Mouse (Mus musculus): ENCODE data around the gene Fam71e1. TPM values are rescaled to one million over a fixed set of nuclear protein-coding genes. Genes with fewer than 3 reads are reported as not detected.

The Fam71e1 gene
- polyA plus RNA-seq, 1 experiment from 2014 or later, result 4.1 TPM

GRCm38 (mm10) chr7:44548497-44549087, 52.2 kb downstream of the Fam71e1 start, which contains the start of gene Pold1:
TSS of gene Pold1 (minus strand) at chr7:44548849.
- Histone ChIP-seq H3K4me1 (ENCODE audit: insufficient read depth) (peaks cover 16% of the 10 kb centered on the region), H3K4me3 (ENCODE audit: low read depth, low read length) (peak within 1 kb of the TSS; percentile 62), H3K9me3 (ENCODE audit: low read length) (no peaks in the 10 kb centered on the region), H3K27me3 (ENCODE audit: insufficient read depth, low read length) (no peaks in the 10 kb centered on the region), H3K27ac (ENCODE audit: low read depth) (peak within 1 kb of the TSS; percentile 77), H3K4me2 (ENCODE audit: low read depth, low read length) (peak within 1 kb of the TSS; percentile 97), H3K9ac (replicated peaks) (peak within 1 kb of the TSS; percentile 65), H3K36me3 (replicated peaks; ENCODE audit: insufficient read depth, low read length) (peaks cover 32% of the 10 kb centered on the region)
- DNase-seq (peak; percentile 100), ATAC-seq (peak; percentile 93)
- WGBS (ENCODE audit: insufficient replicate concordance), result under 1% methylated on average over 40 of the region's 43 CpGs
- peak; percentile 99 for TF ChIP-seq CTCF (IDR thresholded peaks at IDR 0.05; ENCODE audit: low read depth)
- TF ChIP-seq EP300 (IDR thresholded peaks at IDR 0.05; ENCODE audit: low read depth), result peak; percentile 27

- H3K9me3 ChIP-seq (ENCODE audit: low read length), result no peaks in the 10 kb centered on the region
- H3K4me1 ChIP-seq (ENCODE audit: insufficient read depth), result peaks cover 23% of the 10 kb centered on the region
- no peak overlapping the region for H3K27ac ChIP-seq (ENCODE audit: low read depth)
- no peak for DNase-seq
- H3K9ac ChIP-seq (replicated peaks), result no peak overlapping the region
- H3K4me3 ChIP-seq (ENCODE audit: low read depth, low read length), result no peak overlapping the region
- no peak for ATAC-seq
- TF ChIP-seq CTCF (IDR thresholded peaks at IDR 0.05; ENCODE audit: low read depth) (no peak), EP300 (IDR thresholded peaks at IDR 0.05; ENCODE audit: low read depth) (no peak)
- 92% methylated on average over 23 of the region's 23 CpGs for WGBS (ENCODE audit: insufficient replicate concordance)
- H3K36me3 ChIP-seq (replicated peaks; ENCODE audit: insufficient read depth, low read length), result peaks cover 32% of the 10 kb centered on the region
- no peaks in the 10 kb centered on the region for H3K27me3 ChIP-seq (ENCODE audit: insufficient read depth, low read length)
- H3K4me2 ChIP-seq (ENCODE audit: low read depth, low read length), result no peak overlapping the region
Observed at GRCm38 (mm10) chr7:44549621-44550408, 53.4 kb downstream of the Fam71e1 start.

DNA sequence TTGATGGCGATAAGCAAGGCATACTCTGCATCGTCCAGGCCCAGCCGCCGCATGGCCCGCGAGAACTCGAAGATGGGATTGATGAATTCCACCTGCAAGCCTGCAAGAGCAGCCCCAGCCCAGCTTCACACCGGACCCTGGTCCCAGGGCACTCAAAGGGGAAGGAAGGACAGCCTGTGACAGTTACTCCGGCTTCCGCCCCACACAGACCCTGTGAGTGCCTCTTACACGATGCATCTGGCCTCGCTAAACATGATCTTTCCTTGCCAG, 54.0 kb downstream of the Fam71e1 start:
- DNase-seq, result no peak
- H3K36me3 ChIP-seq (replicated peaks; ENCODE audit: insufficient read depth, low read length), result peaks cover 32% of the 10 kb centered on the region
- no peak for ATAC-seq
- H3K4me3 ChIP-seq (ENCODE audit: low read depth, low read length), result no peak overlapping the region
- H3K4me2 ChIP-seq (ENCODE audit: low read depth, low read length), result no peak overlapping the region
- no peaks in the 10 kb centered on the region for H3K27me3 ChIP-seq (ENCODE audit: insufficient read depth, low read length)
- H3K27ac ChIP-seq (ENCODE audit: low read depth), result no peak overlapping the region
- TF ChIP-seq EP300 (IDR thresholded peaks at IDR 0.05; ENCODE audit: low read depth) (no peak), CTCF (IDR thresholded peaks at IDR 0.05; ENCODE audit: low read depth) (no peak)
- H3K4me1 ChIP-seq (ENCODE audit: insufficient read depth), result peaks cover 23% of the 10 kb centered on the region
- no peak overlapping the region for H3K9ac ChIP-seq (replicated peaks)
- no peaks in the 10 kb centered on the region for H3K9me3 ChIP-seq (ENCODE audit: low read length)
- WGBS (ENCODE audit: insufficient replicate concordance), result 92% methylated on average over 12 of the region's 12 CpGs

Small RNAs within 50 kb of the gene (microRNA-seq; reads per million reads assigned to microRNA genes)
- gene Mir7052 (2.4 reads per million), gene Mir7053 (not detected)

Other genes starting within 250 kb of the Fam71e1 start
- 0.51 and 0.54 TPM in 2 replicates for gene 1700028J19Rik, start 249.9 kb upstream of the Fam71e1 start, polyA plus RNA-seq (2015; fragmentation: Nextera tagmentation; extraction: Ambion mirVana)
- gene 2410002F23Rik, start 249.9 kb upstream of the Fam71e1 start, polyA plus RNA-seq (2015; fragmentation: Nextera tagmentation; extraction: Ambion mirVana), result 18.8 and 20.6 TPM in 2 replicates
- gene Acp4, start 239.2 kb upstream of the Fam71e1 start, polyA plus RNA-seq (2015; fragmentation: Nextera tagmentation; extraction: Ambion mirVana), result not detected in 2 replicates
- not detected in 2 replicates for gene Gm15517, start 235.1 kb upstream of the Fam71e1 start, polyA plus RNA-seq (2015; fragmentation: Nextera tagmentation; extraction: Ambion mirVana)
- gene Clec11a, start 189.7 kb upstream of the Fam71e1 start, polyA plus RNA-seq (2015; fragmentation: Nextera tagmentation; extraction: Ambion mirVana), result 1.6 and 1.8 TPM in 2 replicates
- gene Shank1, start 186.3 kb upstream of the Fam71e1 start, polyA plus RNA-seq (2015; fragmentation: Nextera tagmentation; extraction: Ambion mirVana), result not detected in 2 replicates
- gene Syt3, start 112.5 kb upstream of the Fam71e1 start, polyA plus RNA-seq (2015; fragmentation: Nextera tagmentation; extraction: Ambion mirVana), result 0.04 TPM in 1 of 2 replicates, not detected in the other
- 0.15 and 0.18 TPM in 2 replicates for gene 1700008O03Rik, start 110.8 kb upstream of the Fam71e1 start, polyA plus RNA-seq (2015; fragmentation: Nextera tagmentation; extraction: Ambion mirVana)
- gene Lrrc4b, start 67.6 kb upstream of the Fam71e1 start, polyA plus RNA-seq (2015; fragmentation: Nextera tagmentation; extraction: Ambion mirVana), result not detected in 2 replicates
- 38.9 and 44.3 TPM in 2 replicates for gene Aspdh, start 31.2 kb upstream of the Fam71e1 start, polyA plus RNA-seq (2015; fragmentation: Nextera tagmentation; extraction: Ambion mirVana)
- 59.7 and 63.1 TPM in 2 replicates for gene Josd2, start 28.6 kb upstream of the Fam71e1 start, polyA plus RNA-seq (2015; fragmentation: Nextera tagmentation; extraction: Ambion mirVana)
- gene Emc10, start 52 bp upstream of the Fam71e1 start, polyA plus RNA-seq (2015; fragmentation: Nextera tagmentation; extraction: Ambion mirVana), result 32.4 and 35.9 TPM in 2 replicates
- gene Mybpc2, start 28.1 kb downstream of the Fam71e1 start, polyA plus RNA-seq (2015; fragmentation: Nextera tagmentation; extraction: Ambion mirVana), result 0.35 and 2.7 TPM in 2 replicates
- 9.5 and 10.1 TPM in 2 replicates for gene Spib, start 35.5 kb downstream of the Fam71e1 start, polyA plus RNA-seq (2015; fragmentation: Nextera tagmentation; extraction: Ambion mirVana)
- gene Pold1, start 52.3 kb downstream of the Fam71e1 start, polyA plus RNA-seq (2015; fragmentation: Nextera tagmentation; extraction: Ambion mirVana), result 18.9 and 25.1 TPM in 2 replicates
- 33.6 and 33.9 TPM in 2 replicates for gene Nr1h2, start 57.4 kb downstream of the Fam71e1 start, polyA plus RNA-seq (2015; fragmentation: Nextera tagmentation; extraction: Ambion mirVana)
- 17.0 and 17.8 TPM in 2 replicates for gene Napsa, start 75.8 kb downstream of the Fam71e1 start, polyA plus RNA-seq (2015; fragmentation: Nextera tagmentation; extraction: Ambion mirVana)
- gene Kcnc3, start 94.1 kb downstream of the Fam71e1 start, polyA plus RNA-seq (2015; fragmentation: Nextera tagmentation; extraction: Ambion mirVana), result 0.13 and 0.20 TPM in 2 replicates
- 1.5 and 2.1 TPM in 2 replicates for gene Myh14, start 174.3 kb downstream of the Fam71e1 start, polyA plus RNA-seq (2015; fragmentation: Nextera tagmentation; extraction: Ambion mirVana)
- not detected in 2 replicates for gene Izumo2, start 212.2 kb downstream of the Fam71e1 start, polyA plus RNA-seq (2015; fragmentation: Nextera tagmentation; extraction: Ambion mirVana)